Mouse (Mus musculus): ENCODE results near the gene Dhtkd1. TPM values are rescaled to one million over a fixed set of nuclear protein-coding genes. Genes with fewer than 3 reads are reported as not detected.

The Dhtkd1 gene
- total RNA-seq, 2 experiments from 2014 or later, result 4.4 to 8.8 TPM

- no peak for ATAC-seq (replicated peaks; ENCODE audit: low FRiP score, poor library complexity, severe bottlenecking)
Observed at GRCm38 (mm10) chr2:5851116-5851515, 91.5 kb downstream of the Dhtkd1 start.

Other genes starting within 250 kb of the Dhtkd1 start
- gene Camk1d, start 228.3 kb downstream of the Dhtkd1 start, total RNA-seq (2015; ENCODE audit: low replicate concordance), result 2.3 and 4.6 TPM in 2 replicates
- gene Camk1d, start 228.3 kb downstream of the Dhtkd1 start, total RNA-seq (2017; ENCODE audit: low replicate concordance), result 1.5 and 4.3 TPM in 2 replicates
- gene Nudt5, start 97.8 kb downstream of the Dhtkd1 start, total RNA-seq (2015; ENCODE audit: low replicate concordance), result 7.9 and 9.0 TPM in 2 replicates
- gene Nudt5, start 97.8 kb downstream of the Dhtkd1 start, total RNA-seq (2017; ENCODE audit: low replicate concordance), result 6.8 and 17.8 TPM in 2 replicates
- gene Cdc123, start 97.6 kb downstream of the Dhtkd1 start, total RNA-seq (2015; ENCODE audit: low replicate concordance), result 41.8 and 43.6 TPM in 2 replicates
- 62.3 and 80.2 TPM in 2 replicates for gene Cdc123, start 97.6 kb downstream of the Dhtkd1 start, total RNA-seq (2017; ENCODE audit: low replicate concordance)
- not detected in 2 replicates for gene Gm13199, start 79.9 kb downstream of the Dhtkd1 start, total RNA-seq (2015; ENCODE audit: low replicate concordance)
- not detected in 2 replicates for gene Gm13199, start 79.9 kb downstream of the Dhtkd1 start, total RNA-seq (2017; ENCODE audit: low replicate concordance)
- 2.1 and 22.7 TPM in 2 replicates for gene Sec61a2, start 47.4 kb downstream of the Dhtkd1 start, total RNA-seq (2015; ENCODE audit: low replicate concordance)
- 6.7 and 8.9 TPM in 2 replicates for gene Sec61a2, start 47.4 kb downstream of the Dhtkd1 start, total RNA-seq (2017; ENCODE audit: low replicate concordance)
- gene Upf2, start 8.7 kb upstream of the Dhtkd1 start, total RNA-seq (2015; ENCODE audit: low replicate concordance), result 19.0 and 20.4 TPM in 2 replicates
- 25.4 and 25.6 TPM in 2 replicates for gene Upf2, start 8.7 kb upstream of the Dhtkd1 start, total RNA-seq (2017; ENCODE audit: low replicate concordance)
- not detected in 2 replicates for gene Proser2, start 187.4 kb upstream of the Dhtkd1 start, total RNA-seq (2015; ENCODE audit: low replicate concordance)
- gene Proser2, start 187.4 kb upstream of the Dhtkd1 start, total RNA-seq (2017; ENCODE audit: low replicate concordance), result 0.28 TPM in 1 of 2 replicates, not detected in the other